Mouse (Mus musculus) megakaryocyte-erythroid progenitor cell, adult 5-6 weeks (primary cell): ENCODE measurements at regions not wholly inside any gene's neighbourhood (a gene's known extent, or its start where the extent isn't known, plus 50 kb on each side); places are given as distances from the start of the nearest gene placed in this dataset.
A peak's percentile ranks its signal among the peaks of the same experiment; 100 is the strongest.

Experiments used
- ATAC-seq: replicated peaks from 2 replicates; pipeline ENCODE4 v1.8.0; 2016; ENCODE audit warnings: mild to moderate bottlenecking, inconsistent platforms; ENCODE audit not compliant: severe bottlenecking, poor library complexity, low FRiP score, low TSS enrichment

- ATAC-seq = no peak
These were observed 114.8 kb downstream of the Pcsk1 start for GRCm38 (mm10) chr13:75204417-75204816.

- no peak for ATAC-seq
These were observed 134.3 kb downstream of the Pcsk1 start for GRCm38 (mm10) chr13:75223944-75224343.

- no peak for ATAC-seq
These were observed 136.1 kb downstream of the Pcsk1 start for GRCm38 (mm10) chr13:75225581-75226297.

GRCm38 (mm10) chr13:75227616-75228277 lies 138.1 kb downstream of the Pcsk1 start:
- peak; percentile 92 for ATAC-seq

- ATAC-seq = peak; percentile 90
These were observed 146.8 kb downstream of the Pcsk1 start for GRCm38 (mm10) chr13:75236424-75236823.
